Mouse (Mus musculus): ENCODE measurements around the gene Gfod2.

GRCm38 (mm10) chr8:105693648-105694047 lies 64.8 kb downstream of the Gfod2 start:
- no peak; the same call in 1 of the 2 replicates for TF ChIP-seq POLR2A (IDR thresholded peaks at IDR 0.05; ENCODE audit: extremely low read depth, insufficient read depth, low read length)
- TF ChIP-seq CTCF (IDR thresholded peaks at IDR 0.05; ENCODE audit: extremely low read depth, insufficient read depth, low read length): no peak

All from cortical plate, adult 2 months (tissue).